Mouse (Mus musculus) liver, embryonic 12.5 days (tissue): Measurements from ENCODE around the gene Aif1l. TPM values are rescaled to one million over a fixed set of nuclear protein-coding genes. Genes with fewer than 3 reads are reported as not detected.

ENCODE experiments used
- ATAC-seq: fragments of 200-750 bp; cut with Nextera tagmentation; 2 replicates; pipeline ENCODE4 v1.8.0; 2017; ENCODE audit warnings: moderate number of reproducible peaks, mild to moderate bottlenecking, moderate library complexity
- H3K27ac ChIP-seq: fragments of 300-500 bp; sonication (generic); 2 replicates; pipeline ENCODE4 v1.5.1; 2016; ENCODE audit warnings: mild to moderate bottlenecking
- H3K27me3 ChIP-seq: fragments of 300-500 bp; sonication (generic); replicated peaks from 2 replicates; pipeline ENCODE4 v1.6.1; 2016; ENCODE audit warnings: mild to moderate bottlenecking, moderate library complexity
- H3K36me3 ChIP-seq: fragments of 300-500 bp; sonication (generic); 2 replicates; pipeline ENCODE4 v1.6.1; 2016; ENCODE audit warnings: mild to moderate bottlenecking, moderate library complexity
- H3K4me1 ChIP-seq: fragments of 300-500 bp; sonication (generic); 2 replicates; pipeline ENCODE4 v1.6.1; 2016
- H3K4me2 ChIP-seq: fragments of 300-500 bp; sonication (generic); 2 replicates; pipeline ENCODE4 v1.6.1; 2016; ENCODE audit warnings: mild to moderate bottlenecking, moderate library complexity
- H3K4me3 ChIP-seq: fragments of 300-500 bp; sonication (generic); 2 replicates; pipeline ENCODE4 v1.5.1; 2016; ENCODE audit warnings: mild to moderate bottlenecking, moderate library complexity
- H3K9ac ChIP-seq: fragments of 300-500 bp; sonication (generic); 2 replicates; pipeline ENCODE4 v1.6.1; 2016; ENCODE audit warnings: mild to moderate bottlenecking, moderate library complexity
- H3K9me3 ChIP-seq: fragments of 300-500 bp; sonication (generic); replicated peaks from 2 replicates; pipeline ENCODE4 v1.6.1; 2016; ENCODE audit warnings: mild to moderate bottlenecking, moderate library complexity
- WGBS: fragments of 180-500 bp; shearing (Covaris S2); methylation state at CpG from one replicate; pipeline ENCODE4 v1.1.7; 2016; ENCODE audit not compliant: insufficient replicate concordance; 5-methylcytosine and 5-hydroxymethylcytosine counted together
- polyA plus RNA-seq: library from polyadenylated mRNA; unstranded; fragments of >200 nt; fragmentation: Nextera tagmentation; extraction: Ambion mirVana; gene quantifications from 2 replicates; pipeline ENCODE4 v1.2.1, GENCODE M21; 2016

Aif1l gene
- polyA plus RNA-seq, 1 experiment from 2014 or later, result 5.2 TPM

- Histone ChIP-seq H3K4me3 (peak within 1 kb of the TSS; percentile 92), H3K27me3 (peaks cover 22% of the 10 kb centered on the region; the same call in 1 of the 2 replicates), H3K4me1 (peaks cover 23% of the 10 kb centered on the region), H3K9me3 (no peaks in the 10 kb centered on the region), H3K4me2 (peak within 1 kb of the TSS; percentile 87), H3K9ac (peak within 1 kb of the TSS; percentile 88), H3K27ac (peak within 1 kb of the TSS; percentile 71; the same call in 1 of the 2 replicates), H3K36me3 (peaks cover 29% of the 10 kb centered on the region)
- peak; percentile 99 for ATAC-seq
- whole genome bisulfite sequencing, result under 1% methylated on average over 60 of the region's 60 CpGs
Measured at GRCm38 (mm10) chr2:31974141-31974808, 24.3 kb downstream of the Aif1l start, which contains the start of gene Nup214. TSS of gene Nup214 (plus strand) at chr2:31974436.

GRCm38 (mm10) chr2:31974809-31975371 lies 25.0 kb downstream of the Aif1l start:
- H3K9ac ChIP-seq, result peak overlapping the region; percentile 88
- no peaks in the 10 kb centered on the region for H3K9me3 ChIP-seq
- peak overlapping the region; percentile 87 for H3K4me2 ChIP-seq
- peak overlapping the region; percentile 71; the same call in 1 of the 2 replicates for H3K27ac ChIP-seq
- peaks cover 23% of the 10 kb centered on the region for H3K4me1 ChIP-seq
- peak overlapping the region; percentile 92 for H3K4me3 ChIP-seq
- no peak for ATAC-seq
- peaks cover 22% of the 10 kb centered on the region; the same call in 1 of the 2 replicates for H3K27me3 ChIP-seq
- peaks cover 35% of the 10 kb centered on the region for H3K36me3 ChIP-seq
- WGBS, result 6% methylated on average over 13 of the region's 13 CpGs

GRCm38 (mm10) chr2:31987774-31988173 lies 37.8 kb downstream of the Aif1l start:
- 86% methylated on average over 1 of the region's 1 CpGs for WGBS
- Histone ChIP-seq H3K27ac (no peak overlapping the region), H3K9ac (no peak overlapping the region), H3K4me2 (no peak overlapping the region), H3K4me1 (no peaks in the 10 kb centered on the region), H3K36me3 (peaks cover 100% of the 10 kb centered on the region), H3K9me3 (no peaks in the 10 kb centered on the region), H3K4me3 (no peak overlapping the region), H3K27me3 (no peaks in the 10 kb centered on the region)
- ATAC-seq, result no peak

GRCm38 (mm10) chr2:31990961-31991360 lies 41.0 kb downstream of the Aif1l start:
- Histone ChIP-seq H3K9me3 (no peaks in the 10 kb centered on the region), H3K36me3 (peaks cover 98% of the 10 kb centered on the region), H3K4me3 (no peak overlapping the region), H3K9ac (no peak overlapping the region), H3K4me1 (no peaks in the 10 kb centered on the region), H3K27me3 (no peaks in the 10 kb centered on the region), H3K27ac (no peak overlapping the region), H3K4me2 (no peak overlapping the region)
- WGBS, result 79% methylated on average over 4 of the region's 4 CpGs
- no peak for ATAC-seq

- H3K9me3 ChIP-seq, result no peaks in the 10 kb centered on the region
- no peak overlapping the region for H3K4me3 ChIP-seq
- H3K27me3 ChIP-seq, result no peaks in the 10 kb centered on the region
- peaks cover 97% of the 10 kb centered on the region for H3K36me3 ChIP-seq
- no peaks in the 10 kb centered on the region for H3K4me1 ChIP-seq
- 88% methylated on average over 9 of the region's 9 CpGs for WGBS
- H3K9ac ChIP-seq, result no peak overlapping the region
- no peak overlapping the region for H3K27ac ChIP-seq
- no peak for ATAC-seq
- H3K4me2 ChIP-seq, result no peak overlapping the region
Measured at GRCm38 (mm10) chr2:31994896-31995295, 45.0 kb downstream of the Aif1l start.

DNA sequence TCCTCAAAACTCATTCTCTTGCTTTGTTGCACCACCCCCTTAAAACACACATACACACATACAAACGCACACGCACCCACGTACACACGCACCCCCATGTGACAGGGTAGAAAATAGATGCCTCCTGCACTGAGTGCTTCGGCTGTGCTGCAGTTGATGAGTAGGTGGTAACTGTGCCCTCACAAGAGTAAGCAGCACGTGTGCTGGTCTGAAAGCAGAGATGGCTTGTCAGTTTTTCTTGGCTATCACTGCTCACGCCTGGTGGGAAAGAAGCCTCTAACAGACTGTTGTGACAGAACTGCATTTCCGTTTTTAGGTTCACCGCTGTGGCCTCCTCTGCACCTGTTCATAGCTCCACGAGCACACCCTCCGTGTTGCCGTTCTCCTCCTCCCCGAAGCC lies 46.1 kb downstream of the Aif1l start:
- Histone ChIP-seq H3K27me3 (no peaks in the 10 kb centered on the region), H3K9ac (no peak overlapping the region), H3K27ac (no peak overlapping the region), H3K36me3 (peaks cover 96% of the 10 kb centered on the region), H3K4me2 (no peak overlapping the region), H3K4me1 (no peaks in the 10 kb centered on the region), H3K4me3 (no peak overlapping the region), H3K9me3 (no peaks in the 10 kb centered on the region)
- 91% methylated on average over 13 of the region's 13 CpGs for WGBS
- ATAC-seq, result no peak

DNA sequence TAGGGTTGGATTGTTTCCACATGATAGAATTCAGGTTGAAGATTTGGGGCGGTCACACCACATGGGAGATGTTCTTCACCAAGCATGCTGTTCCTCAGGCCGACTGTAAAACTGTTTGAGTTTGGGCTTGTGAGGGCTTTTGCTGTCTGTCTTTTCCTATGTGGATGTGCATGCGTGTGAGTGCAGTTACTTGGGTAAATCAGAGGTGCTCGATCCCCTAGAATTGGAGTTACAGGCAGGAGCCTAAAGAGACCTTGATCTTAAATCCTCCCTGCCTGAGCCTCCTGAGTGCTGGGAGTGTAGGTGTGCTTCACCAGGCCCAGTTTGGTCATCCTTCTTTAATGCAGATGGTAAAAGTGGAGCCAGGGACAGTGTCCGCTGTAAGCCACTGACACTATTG lies 47.6 kb downstream of the Aif1l start:
- peaks cover 90% of the 10 kb centered on the region for H3K36me3 ChIP-seq
- H3K9ac ChIP-seq, result no peak overlapping the region
- H3K4me2 ChIP-seq, result no peak overlapping the region
- no peak overlapping the region for H3K27ac ChIP-seq
- ATAC-seq, result no peak
- H3K4me3 ChIP-seq, result no peak overlapping the region
- H3K9me3 ChIP-seq, result no peaks in the 10 kb centered on the region
- H3K4me1 ChIP-seq, result no peaks in the 10 kb centered on the region
- H3K27me3 ChIP-seq, result no peaks in the 10 kb centered on the region
- 88% methylated on average over 5 of the region's 5 CpGs for WGBS

GRCm38 (mm10) chr2:31998443-31998842 lies 48.5 kb downstream of the Aif1l start:
- Histone ChIP-seq H3K27me3 (no peaks in the 10 kb centered on the region), H3K4me3 (no peak overlapping the region), H3K9ac (no peak overlapping the region), H3K4me2 (no peak overlapping the region), H3K9me3 (no peaks in the 10 kb centered on the region), H3K36me3 (peaks cover 90% of the 10 kb centered on the region), H3K4me1 (no peaks in the 10 kb centered on the region), H3K27ac (no peak overlapping the region)
- no peak for ATAC-seq
- WGBS, result 64% methylated on average over 2 of the region's 2 CpGs

GRCm38 (mm10) chr2:32008311-32008710 lies 58.4 kb downstream of the Aif1l start:
- H3K4me2 ChIP-seq, result no peak overlapping the region
- no peak for ATAC-seq
- H3K36me3 ChIP-seq, result peaks cover 95% of the 10 kb centered on the region
- no peak overlapping the region for H3K27ac ChIP-seq
- H3K4me1 ChIP-seq, result no peaks in the 10 kb centered on the region
- no peaks in the 10 kb centered on the region for H3K9me3 ChIP-seq
- no peaks in the 10 kb centered on the region for H3K27me3 ChIP-seq
- no peak overlapping the region for H3K4me3 ChIP-seq
- WGBS, result 88% methylated on average over 2 of the region's 2 CpGs
- no peak overlapping the region for H3K9ac ChIP-seq

DNA sequence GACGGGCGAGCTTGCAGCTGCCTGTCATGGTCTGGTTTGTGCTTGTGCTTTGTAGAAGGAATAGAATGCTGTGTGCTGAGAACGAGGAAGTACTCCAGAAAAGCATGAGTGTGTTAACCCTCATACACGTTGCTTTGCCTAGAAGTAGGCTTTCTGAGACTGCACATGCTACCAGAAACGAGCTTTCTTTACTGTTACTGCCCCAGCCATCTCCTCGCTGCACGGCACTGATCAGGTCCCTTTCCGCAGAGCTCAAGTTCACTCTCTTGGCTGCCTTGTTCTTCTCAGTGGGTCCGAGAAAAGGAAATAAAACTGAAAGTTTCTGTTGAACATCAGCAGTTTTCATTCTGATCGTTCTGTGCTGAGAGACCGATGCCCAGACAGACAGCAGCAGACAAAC lies 58.8 kb downstream of the Aif1l start:
- no peak for ATAC-seq
- WGBS, result 82% methylated on average over 11 of the region's 11 CpGs
- Histone ChIP-seq H3K27me3 (no peaks in the 10 kb centered on the region), H3K4me1 (no peaks in the 10 kb centered on the region), H3K36me3 (peaks cover 95% of the 10 kb centered on the region), H3K27ac (no peak overlapping the region), H3K4me3 (no peak overlapping the region), H3K4me2 (no peak overlapping the region), H3K9ac (no peak overlapping the region), H3K9me3 (no peaks in the 10 kb centered on the region)

- H3K4me1 ChIP-seq, result peaks cover 12% of the 10 kb centered on the region
- no peak for ATAC-seq
Measured at GRCm38 (mm10) chr2:32019704-32020103, 69.8 kb downstream of the Aif1l start.

GRCm38 (mm10) chr2:32020229-32020628 lies 70.3 kb downstream of the Aif1l start:
- H3K27ac ChIP-seq, result no peak overlapping the region
- no peaks in the 10 kb centered on the region for H3K27me3 ChIP-seq
- ATAC-seq, result no peak
- no peak overlapping the region for H3K9ac ChIP-seq
- WGBS, result 90% methylated on average over 5 of the region's 5 CpGs
- no peak overlapping the region for H3K4me2 ChIP-seq
- H3K9me3 ChIP-seq, result no peaks in the 10 kb centered on the region
- H3K4me1 ChIP-seq, result peaks cover 12% of the 10 kb centered on the region
- no peak overlapping the region for H3K4me3 ChIP-seq
- H3K36me3 ChIP-seq, result peaks cover 98% of the 10 kb centered on the region

More at GRCm38 (mm10) chr2:32019704-32020103, 69.8 kb downstream of the Aif1l start:
- Histone ChIP-seq H3K36me3 (peaks cover 98% of the 10 kb centered on the region), H3K4me3 (no peak overlapping the region), H3K27ac (no peak overlapping the region), H3K27me3 (no peaks in the 10 kb centered on the region), H3K9me3 (no peaks in the 10 kb centered on the region), H3K9ac (no peak overlapping the region), H3K4me2 (no peak overlapping the region)
- 83% methylated on average over 4 of the region's 4 CpGs for WGBS
